Mouse (Mus musculus) hindbrain, embryonic 13.5 days (tissue): ENCODE results near the gene Atrn. TPM values are rescaled to one million over a fixed set of nuclear protein-coding genes. Genes with fewer than 3 reads are reported as not detected.

Experiments used
- ATAC-seq: fragments of 200-750 bp; cut with Nextera tagmentation; 2 replicates; pipeline ENCODE4 v1.8.0; 2017; ENCODE audit warnings: moderate TSS enrichment; ENCODE audit not compliant: low FRiP score
- H3K27ac ChIP-seq: fragments of 300-500 bp; sonication (generic); 2 replicates; pipeline ENCODE4 v1.5.1; 2015; ENCODE audit warnings: inconsistent platforms, mild to moderate bottlenecking, moderate library complexity
- H3K27me3 ChIP-seq: fragments of 300-500 bp; sonication (generic); 2 replicates; pipeline ENCODE4 v1.6.1; 2015; ENCODE audit warnings: mild to moderate bottlenecking, inconsistent platforms
- H3K36me3 ChIP-seq: fragments of 300-500 bp; sonication (generic); 2 replicates; pipeline ENCODE4 v1.6.1; 2015; ENCODE audit warnings: mild to moderate bottlenecking, inconsistent platforms
- H3K4me1 ChIP-seq: fragments of 300-500 bp; sonication (generic); replicated peaks from 2 replicates; pipeline ENCODE4 v1.6.1; 2015; ENCODE audit warnings: inconsistent platforms
- H3K4me2 ChIP-seq: fragments of 300-500 bp; sonication (generic); 2 replicates; pipeline ENCODE4 v1.6.1; 2015; ENCODE audit warnings: inconsistent platforms, mild to moderate bottlenecking, moderate library complexity
- H3K4me3 ChIP-seq: fragments of 300-500 bp; sonication (generic); 2 replicates; pipeline ENCODE4 v1.5.1; 2015; ENCODE audit warnings: mild to moderate bottlenecking, inconsistent platforms
- H3K9ac ChIP-seq: fragments of 300-500 bp; sonication (generic); 2 replicates; pipeline ENCODE4 v1.6.1; 2015; ENCODE audit warnings: mild to moderate bottlenecking, inconsistent platforms
- H3K9me3 ChIP-seq: fragments of 300-500 bp; sonication (generic); 2 replicates; pipeline ENCODE4 v1.6.1; 2016; ENCODE audit warnings: inconsistent platforms
- WGBS: fragments of 180-500 bp; shearing (Covaris S2); methylation state at CpG from one replicate; pipeline ENCODE4 v1.1.7; 2015; 5-methylcytosine and 5-hydroxymethylcytosine counted together
- polyA plus RNA-seq: library from polyadenylated mRNA; unstranded; fragments of >200 nt; fragmentation: Nextera tagmentation; extraction: Ambion mirVana; gene quantifications from 2 replicates; pipeline ENCODE4 v1.2.1, GENCODE M21; 2015

Atrn gene
- polyA plus RNA-seq, 1 experiment from 2014 or later: 12.1 TPM

GRCm38 (mm10) chr2:130971030-130971429 is 64.7 kb downstream of the Atrn start:
- 96% methylated on average over 4 of the region's 4 CpGs for WGBS
- no peak for ATAC-seq

DNA sequence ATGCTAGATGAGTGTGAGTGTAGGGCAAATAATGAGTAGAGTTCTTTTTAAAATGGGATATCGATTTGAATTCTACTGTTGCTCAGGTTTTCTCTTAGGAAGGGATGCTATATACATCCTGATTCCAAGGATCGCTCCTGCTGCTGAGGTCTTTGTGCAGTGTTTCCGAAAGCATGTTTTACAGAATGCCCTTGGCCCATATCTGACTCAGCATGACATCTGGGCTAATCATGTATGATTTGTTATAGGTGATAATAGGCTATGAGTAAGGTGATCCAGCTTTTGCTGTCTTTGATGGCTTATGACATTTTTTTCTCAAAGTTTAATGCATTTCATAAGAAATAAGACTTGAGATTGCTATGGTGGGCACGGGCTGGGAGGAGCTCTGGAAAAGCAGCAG is 66.1 kb downstream of the Atrn start:
- 92% methylated on average over 4 of the region's 4 CpGs for WGBS
- ATAC-seq: no peak

More at GRCm38 (mm10) chr2:130971030-130971429, 64.7 kb downstream of the Atrn start:
- Histone ChIP-seq H3K4me2 (no peak overlapping the region), H3K27me3 (no peaks in the 10 kb centered on the region), H3K4me3 (no peak overlapping the region), H3K9me3 (no peaks in the 10 kb centered on the region), H3K27ac (no peak overlapping the region), H3K36me3 (peaks cover 44% of the 10 kb centered on the region), H3K9ac (no peak overlapping the region), H3K4me1 (no peaks in the 10 kb centered on the region)

GRCm38 (mm10) chr2:130974928-130975327 is 68.6 kb downstream of the Atrn start:
- 90% methylated on average over 1 of the region's 1 CpGs for WGBS
- Histone ChIP-seq H3K27me3 (no peaks in the 10 kb centered on the region), H3K4me3 (no peak overlapping the region), H3K36me3 (peaks cover 65% of the 10 kb centered on the region), H3K27ac (no peak overlapping the region), H3K9me3 (no peaks in the 10 kb centered on the region), H3K9ac (no peak overlapping the region), H3K4me2 (no peak overlapping the region), H3K4me1 (no peaks in the 10 kb centered on the region)
- ATAC-seq: no peak

More for the DNA sequence above, 66.1 kb downstream of the Atrn start:
- Histone ChIP-seq H3K27me3 (no peaks in the 10 kb centered on the region), H3K36me3 (peaks cover 52% of the 10 kb centered on the region), H3K4me3 (no peak overlapping the region), H3K27ac (no peak overlapping the region), H3K9ac (no peak overlapping the region), H3K4me1 (no peaks in the 10 kb centered on the region), H3K9me3 (no peaks in the 10 kb centered on the region), H3K4me2 (no peak overlapping the region)

GRCm38 (mm10) chr2:130977589-130977988 is 71.3 kb downstream of the Atrn start:
- H3K27me3 ChIP-seq: no peaks in the 10 kb centered on the region
- peaks cover 66% of the 10 kb centered on the region for H3K36me3 ChIP-seq
- no peaks in the 10 kb centered on the region for H3K9me3 ChIP-seq
- no peak overlapping the region for H3K9ac ChIP-seq
- H3K4me1 ChIP-seq: no peaks in the 10 kb centered on the region
- H3K4me3 ChIP-seq: no peak overlapping the region
- no peak overlapping the region for H3K27ac ChIP-seq
- no peak overlapping the region for H3K4me2 ChIP-seq
- no peak for ATAC-seq

- no peak for ATAC-seq
- Histone ChIP-seq H3K4me1 (no peaks in the 10 kb centered on the region), H3K27ac (no peak overlapping the region)
These were observed 72.0 kb downstream of the Atrn start for GRCm38 (mm10) chr2:130978058-130978847.

DNA sequence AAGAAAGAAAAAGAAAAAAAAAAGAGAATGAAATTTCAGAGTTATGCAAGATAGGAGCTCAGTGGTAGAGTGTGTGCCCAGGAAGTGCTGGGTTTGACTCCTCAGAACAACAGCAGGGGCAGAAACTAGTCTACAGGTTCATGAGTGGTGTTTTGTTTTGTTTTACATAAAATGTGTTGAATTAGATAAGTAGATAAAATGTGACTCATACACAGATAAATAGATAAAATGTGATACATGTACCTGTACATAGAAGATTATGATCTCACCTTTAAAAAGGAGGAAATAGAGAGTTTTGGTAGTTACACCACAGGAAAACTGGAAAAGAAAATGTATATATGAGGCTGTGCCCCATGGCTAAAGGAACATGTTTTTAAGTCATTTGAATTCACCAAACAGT is 72.8 kb downstream of the Atrn start:
- Histone ChIP-seq H3K4me1 (no peaks in the 10 kb centered on the region), H3K4me3 (no peak overlapping the region), H3K9me3 (no peaks in the 10 kb centered on the region), H3K9ac (no peak overlapping the region), H3K36me3 (peaks cover 64% of the 10 kb centered on the region), H3K27ac (no peak overlapping the region), H3K27me3 (no peaks in the 10 kb centered on the region), H3K4me2 (no peak overlapping the region)
- no peak for ATAC-seq

More at GRCm38 (mm10) chr2:130978058-130978847, 72.0 kb downstream of the Atrn start:
- no peak overlapping the region for H3K9ac ChIP-seq
- no peaks in the 10 kb centered on the region for H3K9me3 ChIP-seq
- no peak overlapping the region for H3K4me3 ChIP-seq
- no peaks in the 10 kb centered on the region for H3K27me3 ChIP-seq
- WGBS: 82% methylated on average over 10 of the region's 10 CpGs
- H3K4me2 ChIP-seq: no peak overlapping the region
- peaks cover 70% of the 10 kb centered on the region for H3K36me3 ChIP-seq

DNA sequence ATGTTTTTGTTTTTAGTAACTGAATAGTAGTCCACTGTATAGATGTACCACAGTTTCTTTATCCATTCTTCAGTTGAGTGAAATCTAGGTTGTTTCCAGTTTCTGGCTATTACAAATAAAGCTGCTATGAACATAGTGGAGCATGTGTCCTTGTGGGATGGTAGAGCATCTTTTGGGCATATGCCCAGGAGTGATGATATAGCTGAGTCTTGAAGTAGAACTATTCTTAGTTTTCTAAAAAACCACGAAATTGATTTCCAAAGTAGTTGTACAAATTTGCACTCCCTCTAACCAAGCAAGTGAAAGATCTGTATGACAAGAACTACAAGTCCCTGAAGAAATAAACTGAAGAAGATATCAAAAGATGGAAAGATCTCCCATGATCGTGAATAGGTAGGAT is 86.5 kb downstream of the Atrn start:
- WGBS: 95% methylated on average over 2 of the region's 2 CpGs
- Histone ChIP-seq H3K36me3 (peaks cover 22% of the 10 kb centered on the region), H3K27me3 (no peaks in the 10 kb centered on the region), H3K9ac (no peak overlapping the region), H3K27ac (no peak overlapping the region), H3K4me1 (no peaks in the 10 kb centered on the region), H3K4me2 (no peak overlapping the region), H3K4me3 (no peak overlapping the region), H3K9me3 (no peaks in the 10 kb centered on the region)
- no peak for ATAC-seq

GRCm38 (mm10) chr2:131009123-131009522 is 102.8 kb downstream of the Atrn start:
- no peak overlapping the region for H3K27ac ChIP-seq
- H3K36me3 ChIP-seq: peaks cover 65% of the 10 kb centered on the region
- no peak for ATAC-seq
- 92% methylated on average over 2 of the region's 2 CpGs for WGBS
- no peaks in the 10 kb centered on the region for H3K27me3 ChIP-seq
- no peaks in the 10 kb centered on the region for H3K4me1 ChIP-seq
- H3K4me2 ChIP-seq: no peak overlapping the region
- H3K9me3 ChIP-seq: no peaks in the 10 kb centered on the region
- H3K9ac ChIP-seq: no peak overlapping the region
- H3K4me3 ChIP-seq: no peak overlapping the region

DNA sequence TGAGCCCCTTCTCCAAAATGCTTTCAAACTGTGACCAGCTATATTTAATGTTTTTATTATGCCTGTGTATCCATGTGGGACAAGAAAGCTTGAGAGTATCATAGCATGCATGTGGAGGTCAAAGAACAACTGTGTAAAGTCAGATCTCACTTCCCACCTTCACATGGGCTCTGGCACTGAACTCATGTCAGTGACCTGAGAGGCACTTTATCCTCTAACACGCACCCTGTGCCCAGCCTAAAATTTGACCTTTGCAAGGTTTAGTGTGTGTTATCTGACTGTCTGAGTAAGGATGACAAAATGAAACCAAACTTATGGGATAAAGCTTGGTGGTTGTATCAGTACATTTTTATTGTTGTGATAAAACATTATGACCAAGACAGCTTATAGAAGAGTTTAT is 104.3 kb downstream of the Atrn start:
- no peaks in the 10 kb centered on the region for H3K9me3 ChIP-seq
- H3K27me3 ChIP-seq: no peaks in the 10 kb centered on the region
- peaks cover 65% of the 10 kb centered on the region for H3K36me3 ChIP-seq
- 89% methylated on average over 1 of the region's 1 CpGs for WGBS
- no peak for ATAC-seq
- H3K9ac ChIP-seq: no peak overlapping the region
- no peak overlapping the region for H3K27ac ChIP-seq
- no peak overlapping the region for H3K4me2 ChIP-seq
- H3K4me3 ChIP-seq: no peak overlapping the region
- H3K4me1 ChIP-seq: no peaks in the 10 kb centered on the region

DNA sequence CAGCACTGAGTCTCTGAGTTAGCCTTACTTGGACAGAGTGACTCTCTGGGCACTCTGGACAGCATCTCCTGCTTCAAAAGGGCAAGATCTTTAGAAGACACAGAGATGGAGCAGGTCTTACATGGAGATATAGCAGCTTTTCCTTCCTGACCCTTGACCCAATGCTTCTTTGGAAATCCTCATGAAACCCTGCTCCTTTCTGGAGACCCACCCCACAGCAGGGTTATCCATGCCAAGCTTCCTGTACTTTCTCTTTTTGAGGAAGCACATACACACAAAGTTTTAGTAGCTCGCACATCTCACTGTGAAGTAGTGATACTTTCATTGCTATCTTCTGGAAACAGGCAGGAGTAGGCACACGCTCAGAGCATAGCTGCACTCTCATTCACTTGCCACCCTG is 118.9 kb downstream of the Atrn start:
- H3K9ac ChIP-seq: no peak overlapping the region
- WGBS: 95% methylated on average over 2 of the region's 2 CpGs
- no peaks in the 10 kb centered on the region for H3K27me3 ChIP-seq
- H3K9me3 ChIP-seq: no peaks in the 10 kb centered on the region
- no peak overlapping the region for H3K4me2 ChIP-seq
- H3K27ac ChIP-seq: no peak overlapping the region
- H3K4me1 ChIP-seq: no peaks in the 10 kb centered on the region
- H3K4me3 ChIP-seq: no peak overlapping the region
- ATAC-seq: no peak
- H3K36me3 ChIP-seq: peaks cover 74% of the 10 kb centered on the region

DNA sequence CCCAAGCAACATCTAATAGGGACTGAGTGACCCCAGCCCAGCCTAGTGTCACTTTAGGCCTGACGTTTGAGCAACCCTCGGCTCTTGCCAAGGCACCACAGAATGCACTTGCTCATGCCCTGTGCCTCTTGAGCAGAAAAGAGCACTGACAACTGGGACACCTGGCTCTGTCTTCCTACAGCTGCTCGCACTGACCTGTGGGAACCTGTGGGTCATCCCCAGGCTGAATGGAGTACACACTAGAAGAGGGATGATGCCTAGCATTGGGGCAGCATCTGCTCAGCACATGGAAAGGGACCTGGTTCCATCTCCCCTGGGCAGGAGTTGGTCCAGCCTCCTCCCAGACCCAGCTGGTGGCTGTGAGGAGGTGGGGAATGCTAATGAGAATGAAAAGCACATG is 120.6 kb downstream of the Atrn start:
- H3K4me2 ChIP-seq: no peak overlapping the region
- no peak overlapping the region for H3K4me3 ChIP-seq
- peaks cover 63% of the 10 kb centered on the region for H3K36me3 ChIP-seq
- no peaks in the 10 kb centered on the region for H3K9me3 ChIP-seq
- no peak for ATAC-seq
- no peaks in the 10 kb centered on the region for H3K27me3 ChIP-seq
- WGBS: 88% methylated on average over 3 of the region's 3 CpGs
- H3K27ac ChIP-seq: no peak overlapping the region
- H3K9ac ChIP-seq: no peak overlapping the region
- H3K4me1 ChIP-seq: no peaks in the 10 kb centered on the region

GRCm38 (mm10) chr2:131029065-131029935 is 123.0 kb downstream of the Atrn start:
- no peak for ATAC-seq
- H3K36me3 ChIP-seq: peaks cover 41% of the 10 kb centered on the region
- WGBS: 79% methylated on average over 9 of the region's 9 CpGs
- no peaks in the 10 kb centered on the region for H3K4me1 ChIP-seq
- 0 out of 2 replicates have a peak, but pooled peaks cover 8% of the 10 kb centered on the region for H3K9me3 ChIP-seq
- no peak overlapping the region for H3K4me2 ChIP-seq
- H3K27ac ChIP-seq: no peak overlapping the region
- H3K27me3 ChIP-seq: no peaks in the 10 kb centered on the region
- H3K9ac ChIP-seq: no peak overlapping the region
- H3K4me3 ChIP-seq: no peak overlapping the region
